Mouse (Mus musculus): Measurements from ENCODE around the gene Fmnl2. TPM values are rescaled to one million over a fixed set of nuclear protein-coding genes. Genes with fewer than 3 reads are reported as not detected.

Fmnl2 gene
- polyA plus RNA-seq, 1 experiment = not detected

- H3K4me1 ChIP-seq = no peaks in the 10 kb centered on the region
- no peaks in the 10 kb centered on the region for H3K9me3 ChIP-seq
- H3K27me3 ChIP-seq (replicated peaks) = no peaks in the 10 kb centered on the region
- no peak overlapping the region for H3K4me3 ChIP-seq (replicated peaks)
- no peaks in the 10 kb centered on the region for H3K36me3 ChIP-seq (replicated peaks; ENCODE audit: low read length)
- TF ChIP-seq GATA1 (IDR thresholded peaks at IDR 0.05; ENCODE audit: borderline replicate concordance, low read length) (no peak), FLI1 (IDR thresholded peaks at IDR 0.05; ENCODE audit: low read length) (no peak)
Observed at GRCm38 (mm10) chr2:53000446-53000845, 142.8 kb downstream of the Fmnl2 start.

DNA sequence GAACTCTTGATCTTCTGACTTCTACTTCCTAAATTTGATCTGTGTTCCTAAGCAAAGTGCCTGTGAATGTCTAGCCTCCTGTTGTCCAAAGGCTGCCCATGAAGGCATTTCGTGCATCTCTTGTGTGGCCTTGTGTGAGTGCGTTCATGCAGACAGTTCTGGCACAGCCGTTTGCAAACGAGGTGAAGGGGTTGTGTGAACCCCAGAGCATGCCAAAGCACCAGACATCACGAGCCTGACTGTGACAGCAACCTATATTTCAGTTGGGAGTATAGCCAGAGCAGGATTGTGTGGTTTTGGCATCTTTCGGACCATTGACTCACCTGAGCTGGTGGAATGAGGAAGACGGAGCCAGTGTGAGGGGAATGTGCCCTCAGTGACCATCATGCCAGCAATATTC, 148.5 kb downstream of the Fmnl2 start:
- TF ChIP-seq FLI1 (IDR thresholded peaks at IDR 0.05; ENCODE audit: low read length) = no peak
- no peak for TF ChIP-seq GATA1 (IDR thresholded peaks at IDR 0.05; ENCODE audit: borderline replicate concordance, low read length)
- H3K36me3 ChIP-seq (replicated peaks; ENCODE audit: low read length) = no peaks in the 10 kb centered on the region
- peaks cover 2% of the 10 kb centered on the region for H3K27me3 ChIP-seq (replicated peaks)
- no peaks in the 10 kb centered on the region for H3K9me3 ChIP-seq
- H3K4me3 ChIP-seq (replicated peaks) = no peak overlapping the region
- no peaks in the 10 kb centered on the region for H3K4me1 ChIP-seq

DNA sequence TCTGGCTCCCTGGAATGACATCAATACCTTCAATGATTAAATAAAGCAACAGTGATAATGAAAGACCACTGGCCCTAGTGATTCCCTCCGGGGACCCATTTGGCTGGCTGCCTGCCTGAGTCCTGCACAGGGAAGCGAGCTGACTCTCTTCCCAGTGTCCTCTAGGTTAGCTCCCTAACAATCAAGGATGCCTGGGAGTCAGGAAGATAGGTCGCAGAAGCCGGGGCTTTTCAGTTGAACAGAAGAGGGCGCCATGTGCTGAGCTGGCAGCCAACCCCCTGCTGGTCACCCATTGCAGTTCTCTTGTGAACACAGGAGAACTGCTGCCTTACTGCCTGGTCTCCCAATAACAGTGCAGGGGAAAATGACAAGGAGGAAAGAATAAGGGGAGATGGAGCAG, 149.5 kb downstream of the Fmnl2 start:
- Histone ChIP-seq H3K4me3 (replicated peaks) (no peak overlapping the region), H3K4me1 (no peaks in the 10 kb centered on the region), H3K36me3 (replicated peaks; ENCODE audit: low read length) (no peaks in the 10 kb centered on the region), H3K27me3 (replicated peaks) (peaks cover 2% of the 10 kb centered on the region), H3K9me3 (no peaks in the 10 kb centered on the region)
- TF ChIP-seq GATA1 (IDR thresholded peaks at IDR 0.05; ENCODE audit: borderline replicate concordance, low read length) (no peak), FLI1 (IDR thresholded peaks at IDR 0.05; ENCODE audit: low read length) (no peak)

GRCm38 (mm10) chr2:53013051-53013450, 155.4 kb downstream of the Fmnl2 start:
- no peaks in the 10 kb centered on the region for H3K36me3 ChIP-seq (replicated peaks; ENCODE audit: low read length)
- no peaks in the 10 kb centered on the region for H3K4me1 ChIP-seq
- no peak overlapping the region for H3K4me3 ChIP-seq (replicated peaks)
- H3K27me3 ChIP-seq (replicated peaks) = no peaks in the 10 kb centered on the region
- TF ChIP-seq GATA1 (IDR thresholded peaks at IDR 0.05; ENCODE audit: borderline replicate concordance, low read length) = no peak
- no peak for TF ChIP-seq FLI1 (IDR thresholded peaks at IDR 0.05; ENCODE audit: low read length)
- H3K9me3 ChIP-seq = no peaks in the 10 kb centered on the region

DNA sequence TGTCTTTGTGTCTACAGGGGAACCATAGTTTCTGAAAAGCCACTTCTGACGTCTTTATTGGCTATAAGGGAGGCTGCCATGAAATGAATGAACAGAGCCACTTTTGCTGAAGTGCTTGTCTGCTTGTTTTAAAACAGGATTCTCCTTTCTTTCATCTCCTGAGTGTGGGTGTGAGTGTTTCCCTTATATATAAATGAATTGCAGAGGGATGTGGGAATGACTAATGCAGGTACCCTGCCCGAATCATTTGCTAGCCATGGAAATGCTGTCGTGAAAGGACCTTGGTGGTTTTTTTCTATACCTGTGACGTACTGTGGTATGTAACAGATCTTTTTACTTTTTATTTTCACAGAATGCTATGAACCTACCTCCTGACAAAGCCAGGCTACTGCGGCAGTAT, 156.8 kb downstream of the Fmnl2 start:
- no peaks in the 10 kb centered on the region for H3K27me3 ChIP-seq (replicated peaks)
- H3K36me3 ChIP-seq (replicated peaks; ENCODE audit: low read length) = no peaks in the 10 kb centered on the region
- H3K4me3 ChIP-seq (replicated peaks) = no peak overlapping the region
- 0 out of 2 replicates have a peak, but pooled peaks cover 3% of the 10 kb centered on the region for H3K9me3 ChIP-seq
- no peaks in the 10 kb centered on the region for H3K4me1 ChIP-seq
- TF ChIP-seq GATA1 (IDR thresholded peaks at IDR 0.05; ENCODE audit: borderline replicate concordance, low read length) (no peak), FLI1 (IDR thresholded peaks at IDR 0.05; ENCODE audit: low read length) (no peak)

- H3K27me3 ChIP-seq (replicated peaks) = no peaks in the 10 kb centered on the region
- no peaks in the 10 kb centered on the region for H3K4me1 ChIP-seq
- no peaks in the 10 kb centered on the region for H3K36me3 ChIP-seq (replicated peaks; ENCODE audit: low read length)
- 0 out of 2 replicates have a peak, but pooled peaks cover 9% of the 10 kb centered on the region for H3K9me3 ChIP-seq
- no peak overlapping the region for H3K4me3 ChIP-seq (replicated peaks)
- TF ChIP-seq GATA1 (IDR thresholded peaks at IDR 0.05; ENCODE audit: borderline replicate concordance, low read length) = no peak
- TF ChIP-seq FLI1 (IDR thresholded peaks at IDR 0.05; ENCODE audit: low read length) = no peak
Observed at GRCm38 (mm10) chr2:53022982-53023381, 165.3 kb downstream of the Fmnl2 start.

GRCm38 (mm10) chr2:53026056-53026769, 168.6 kb downstream of the Fmnl2 start:
- TF ChIP-seq GATA1 (IDR thresholded peaks at IDR 0.05; ENCODE audit: borderline replicate concordance, low read length) (no peak), FLI1 (IDR thresholded peaks at IDR 0.05; ENCODE audit: low read length) (no peak)
- Histone ChIP-seq H3K9me3 (peaks cover 15% of the 10 kb centered on the region; the same call in 1 of the 2 replicates), H3K36me3 (replicated peaks; ENCODE audit: low read length) (no peaks in the 10 kb centered on the region), H3K4me3 (replicated peaks) (no peak overlapping the region), H3K27me3 (replicated peaks) (no peaks in the 10 kb centered on the region), H3K4me1 (no peaks in the 10 kb centered on the region)

DNA sequence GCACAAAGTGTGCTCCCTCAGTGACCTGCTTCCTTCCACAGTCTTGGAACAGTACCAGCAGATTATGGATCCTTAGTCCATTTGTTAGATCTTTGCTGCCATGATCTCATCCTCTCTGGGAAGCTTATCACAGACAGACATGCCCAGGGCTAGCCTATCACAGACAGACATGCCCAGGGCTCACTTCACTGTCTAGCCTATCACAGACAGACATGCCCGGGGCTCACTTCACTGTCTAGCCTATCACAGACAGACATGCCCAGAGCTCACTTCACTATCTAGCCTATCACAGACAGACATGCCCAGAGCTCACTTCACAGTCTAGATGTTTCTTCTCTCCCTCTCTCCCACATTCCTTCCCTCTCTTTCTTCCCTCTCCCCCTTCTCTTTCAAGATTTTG, 171.2 kb downstream of the Fmnl2 start:
- H3K4me1 ChIP-seq = no peaks in the 10 kb centered on the region
- TF ChIP-seq FLI1 (IDR thresholded peaks at IDR 0.05; ENCODE audit: low read length) (no peak), GATA1 (IDR thresholded peaks at IDR 0.05; ENCODE audit: borderline replicate concordance, low read length) (no peak)
- no peaks in the 10 kb centered on the region for H3K36me3 ChIP-seq (replicated peaks; ENCODE audit: low read length)
- no peaks in the 10 kb centered on the region for H3K27me3 ChIP-seq (replicated peaks)
- no peak overlapping the region for H3K4me3 ChIP-seq (replicated peaks)
- H3K9me3 ChIP-seq = peaks cover 9% of the 10 kb centered on the region; the same call in 1 of the 2 replicates

DNA sequence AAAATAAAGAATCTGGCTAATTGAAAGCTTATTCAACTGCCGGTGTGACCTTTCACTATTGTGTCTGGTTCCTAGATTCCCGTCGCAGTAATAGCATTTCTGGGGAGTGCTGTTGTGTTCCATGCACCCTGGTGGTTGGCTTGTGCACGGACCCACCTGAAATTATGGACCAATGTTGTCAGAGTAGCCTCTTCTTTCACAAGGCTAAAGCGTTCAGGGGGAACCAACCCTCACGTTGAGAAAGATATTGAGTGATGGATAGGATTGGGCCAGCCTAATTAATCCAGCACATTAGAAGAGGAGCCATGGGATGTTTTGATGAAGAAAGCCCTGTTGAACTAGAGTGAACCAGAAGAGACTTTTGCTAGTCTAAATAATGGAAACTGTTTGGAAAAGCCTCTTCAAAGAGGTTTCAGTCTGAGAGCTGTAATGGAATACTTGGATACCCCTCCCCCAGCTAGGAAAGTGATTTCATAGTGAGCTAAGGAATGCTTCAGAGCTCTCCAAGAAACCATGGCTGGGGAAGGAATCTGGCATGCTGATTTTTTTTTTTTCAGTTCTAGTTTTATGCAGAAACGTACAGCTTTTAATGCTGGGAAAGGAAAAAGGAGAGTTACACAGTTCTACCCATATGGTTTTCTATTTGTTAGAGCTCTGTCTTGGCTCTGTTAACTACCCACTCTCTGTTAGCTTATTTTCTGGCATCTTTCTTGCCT, 172.2 kb downstream of the Fmnl2 start:
- H3K4me1 ChIP-seq = no peaks in the 10 kb centered on the region
- H3K4me3 ChIP-seq (replicated peaks) = no peak overlapping the region
- no peaks in the 10 kb centered on the region for H3K36me3 ChIP-seq (replicated peaks; ENCODE audit: low read length)
- no peaks in the 10 kb centered on the region for H3K27me3 ChIP-seq (replicated peaks)
- peaks cover 9% of the 10 kb centered on the region; the same call in 1 of the 2 replicates for H3K9me3 ChIP-seq
- no peak for TF ChIP-seq FLI1 (IDR thresholded peaks at IDR 0.05; ENCODE audit: low read length)
- no peak for TF ChIP-seq GATA1 (IDR thresholded peaks at IDR 0.05; ENCODE audit: borderline replicate concordance, low read length)

DNA sequence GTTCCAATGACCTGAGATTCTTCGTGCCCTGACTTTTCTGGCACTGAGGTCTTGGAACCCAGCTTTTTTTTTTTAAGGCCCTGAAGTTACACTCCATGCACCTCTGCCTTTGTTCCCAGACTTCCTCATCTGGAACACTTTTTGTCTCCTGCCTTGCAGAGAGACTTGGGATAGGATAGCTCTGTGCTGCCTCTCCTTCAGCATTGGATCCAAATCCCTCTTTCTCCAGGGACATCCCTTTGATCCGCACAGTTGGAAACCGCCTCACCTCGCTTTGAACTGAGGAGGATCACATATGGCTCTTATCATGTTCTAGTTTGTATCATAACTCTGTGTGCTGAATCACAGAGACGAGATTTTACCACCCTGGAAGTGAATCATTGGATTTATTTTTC, 172.8 kb downstream of the Fmnl2 start:
- no peaks in the 10 kb centered on the region for H3K4me1 ChIP-seq
- H3K36me3 ChIP-seq (replicated peaks; ENCODE audit: low read length) = no peaks in the 10 kb centered on the region
- no peaks in the 10 kb centered on the region for H3K27me3 ChIP-seq (replicated peaks)
- TF ChIP-seq GATA1 (IDR thresholded peaks at IDR 0.05; ENCODE audit: borderline replicate concordance, low read length) = no peak
- peaks cover 9% of the 10 kb centered on the region; the same call in 1 of the 2 replicates for H3K9me3 ChIP-seq
- H3K4me3 ChIP-seq (replicated peaks) = no peak overlapping the region
